Comparison of ENCODE assay signal across 8 mouse cellular contexts in genomic region chr11:31713116-31713515, GRCm38 (mm10). TPM values are rescaled to one million over a fixed set of nuclear protein-coding genes. Genes with fewer than 3 reads are reported as not detected.
DNase-seq lines count a peak whose midpoint lies in the region; ATAC-seq and TF ChIP-seq lines count a peak whose summit lies in the region.

No protein-coding gene starts in this region.

- no peak overlapping the region for H3K4me3 ChIP-seq in stomach, embryonic 16.5 days (replicated peaks; ENCODE audit: low read length)
- H3K4me3 ChIP-seq in stomach, postnatal 0 days (ENCODE audit: low read depth, low read length), result no peak overlapping the region
- no peak overlapping the region for H3K4me3 ChIP-seq in hindbrain, embryonic 14.5 days (replicated peaks; ENCODE audit: low read length)

- peak; percentile 28 for DNase-seq in heart, adult 8-10 months (ENCODE audit: low spot score)
- no peak for DNase-seq in heart, postnatal 25 days (ENCODE audit: low spot score)
- DNase-seq in stomach, postnatal 0 days (ENCODE audit: low spot score), result no peak
- no peak for DNase-seq in hindbrain, embryonic 14.5 days (ENCODE audit: low spot score)
- DNase-seq in spleen, postnatal 4 days (ENCODE audit: low spot score in 2 of 2), result no peak
- DNase-seq in ovary, postnatal 14 days (ENCODE audit: low spot score), result no peak

- H3K9me3 ChIP-seq in stomach, embryonic 16.5 days (replicated peaks; ENCODE audit: control insufficient read depth, low read length), result no peaks in the 10 kb centered on the region
- no peaks in the 10 kb centered on the region for H3K9me3 ChIP-seq in stomach, postnatal 0 days (ENCODE audit: control insufficient read depth, low read length)
- H3K9me3 ChIP-seq in hindbrain, embryonic 14.5 days (ENCODE audit: control insufficient read depth, low read length), result no peaks in the 10 kb centered on the region

- no peak overlapping the region for H3K4me2 ChIP-seq in stomach, embryonic 16.5 days (ENCODE audit: low read depth, low read length)
- no peak overlapping the region for H3K4me2 ChIP-seq in stomach, postnatal 0 days (replicated peaks; ENCODE audit: low read depth)
- H3K4me2 ChIP-seq in hindbrain, embryonic 14.5 days (replicated peaks), result 0 out of 2 replicates have a peak overlapping the region, but pooled peaks have one; percentile 4

- no peak for ATAC-seq in stomach, embryonic 16.5 days (ENCODE audit: insufficient read depth, low FRiP score)
- ATAC-seq in stomach, postnatal 0 days (ENCODE audit: low FRiP score, low TSS enrichment), result no peak
- no peak for ATAC-seq in hindbrain, embryonic 14.5 days (ENCODE audit: low FRiP score)
- no peak for ATAC-seq in activated CD4-positive, CD25-positive, alpha-beta regulatory T cell, adult 4 months

- intact Hi-C loops in heart, postnatal 25 days (cut with DNase I), result loop anchor here (5.0 kb wide), 3 partner anchors 36 to 159 kb away; partner anchors contain the start of gene Cpeb4

- peak overlapping the region; percentile 49 for H3K27ac ChIP-seq in stomach, embryonic 16.5 days (ENCODE audit: low read length)
- no peak overlapping the region for H3K27ac ChIP-seq in stomach, postnatal 0 days (replicated peaks)
- peak overlapping the region; percentile 79 for H3K27ac ChIP-seq in hindbrain, embryonic 14.5 days

- 69% methylated on average over 8 of the region's 8 CpGs for WGBS in stomach, embryonic 16.5 days
- WGBS in stomach, postnatal 0 days, result 64% methylated on average over 8 of the region's 8 CpGs
- WGBS in hindbrain, embryonic 14.5 days, result 22% methylated on average over 8 of the region's 8 CpGs

- no peak for TF ChIP-seq CTCF in stomach, postnatal 0 days (IDR thresholded peaks at IDR 0.05; ENCODE audit: low read depth)

- H3K36me3 ChIP-seq in stomach, embryonic 16.5 days (ENCODE audit: control insufficient read depth, insufficient read depth, low read length), result no peaks in the 10 kb centered on the region
- no peaks in the 10 kb centered on the region for H3K36me3 ChIP-seq in stomach, postnatal 0 days (ENCODE audit: control insufficient read depth, insufficient read depth, low read length)
- H3K36me3 ChIP-seq in hindbrain, embryonic 14.5 days (replicated peaks; ENCODE audit: control insufficient read depth, insufficient read depth), result no peaks in the 10 kb centered on the region

- no peaks in the 10 kb centered on the region for H3K27me3 ChIP-seq in stomach, embryonic 16.5 days (ENCODE audit: control insufficient read depth, insufficient read depth, low read length)
- no peaks in the 10 kb centered on the region for H3K27me3 ChIP-seq in stomach, postnatal 0 days (ENCODE audit: control insufficient read depth, insufficient read depth, low read length)
- H3K27me3 ChIP-seq in hindbrain, embryonic 14.5 days (ENCODE audit: control insufficient read depth, insufficient read depth, low read length), result no peaks in the 10 kb centered on the region

- peaks cover 7% of the 10 kb centered on the region for H3K4me1 ChIP-seq in stomach, embryonic 16.5 days (ENCODE audit: control insufficient read depth, insufficient read depth, low read length)
- no peaks in the 10 kb centered on the region; the same call in 1 of the 2 replicates for H3K4me1 ChIP-seq in stomach, postnatal 0 days (replicated peaks; ENCODE audit: control insufficient read depth, insufficient read depth)
- H3K4me1 ChIP-seq in hindbrain, embryonic 14.5 days (replicated peaks; ENCODE audit: control insufficient read depth, insufficient read depth, low read length), result peaks cover 18% of the 10 kb centered on the region

- TF ChIP-seq EP300 in stomach, postnatal 0 days (optimal IDR thresholded peaks at IDR 0.05), result no peak

- no peak overlapping the region for H3K9ac ChIP-seq in stomach, embryonic 16.5 days (ENCODE audit: low read length)
- H3K9ac ChIP-seq in stomach, postnatal 0 days (ENCODE audit: low read length), result no peak overlapping the region
- H3K9ac ChIP-seq in hindbrain, embryonic 14.5 days, result no peak overlapping the region

RNA-seq across cellular contexts. Expression of gene Bod1, which starts 41.4 kb away (rescaled TPM):
- total RNA-seq in heart, adult 8-10 months (2022), result 100 to 1,000 TPM; 135 to 160 (median 146) TPM
- 100 to 1,000 TPM; 115 to 121 TPM for total RNA-seq in heart, postnatal 25 days (2021)
- 57.0 and 62.0 TPM in 2 replicates for polyA plus RNA-seq in stomach, embryonic 16.5 days (2015; fragmentation: Nextera tagmentation; extraction: Ambion mirVana)
- 62.1 and 65.2 TPM in 2 replicates for polyA plus RNA-seq in stomach, postnatal 0 days (2015; fragmentation: Nextera tagmentation; extraction: Ambion mirVana)
- polyA plus RNA-seq in hindbrain, embryonic 14.5 days (2014; fragmentation: Nextera tagmentation; extraction: Ambion mirVana), result 146 and 149 TPM in 2 replicates
- polyA plus RNA-seq in activated CD4-positive, CD25-positive, alpha-beta regulatory T cell, adult 4 months (2017; shearing (Covaris generic)), result 1 to 10 TPM; 4.9 to 6.2 TPM
